Mouse (Mus musculus) cortical plate, adult 2 months (tissue): ENCODE data around the gene Emilin1. TPM values are rescaled to one million over a fixed set of nuclear protein-coding genes. Genes with fewer than 3 reads are reported as not detected.

Source experiments
- H3K27ac ChIP-seq: fragments of 200-500 bp; 2 replicates; pipeline ENCODE4 v1.5.1; 2012; ENCODE audit warnings: low read length, control low read depth, inconsistent platforms; ENCODE audit not compliant: insufficient read depth
- H3K4me1 ChIP-seq: fragments of 200-500 bp; 2 replicates; pipeline ENCODE4 v1.6.1; 2011; ENCODE audit warnings: low read length; ENCODE audit not compliant: control insufficient read depth, insufficient read depth
- H3K4me3 ChIP-seq: fragments of 200-500 bp; 2 replicates; pipeline ENCODE4 v1.5.1; 2011; ENCODE audit warnings: mild to moderate bottlenecking, low read length, control low read depth; ENCODE audit not compliant: insufficient read depth
- CTCF ChIP-seq: fragments of 200-500 bp; IDR thresholded peaks from 2 replicates; pipeline ENCODE4 v1.5.1; 2011; ENCODE audit warnings: mild to moderate bottlenecking, control low read depth, low read length; ENCODE audit not compliant: insufficient read depth; ENCODE audit errors: extremely low read depth
- POLR2A ChIP-seq: fragments of 200-500 bp; IDR thresholded peaks from 2 replicates; pipeline ENCODE4 v1.6.1; 2011; ENCODE audit warnings: mild to moderate bottlenecking, low read length, control low read depth; ENCODE audit not compliant: insufficient read depth; ENCODE audit errors: extremely low read depth
- polyA plus RNA-seq: library from polyadenylated mRNA; depleted of rRNA; stranded (reverse); fragments of >200 nt; gene quantifications from 2 replicates; pipeline ENCODE4 v1.2.3, GENCODE M21; 2012

Emilin1 gene
- polyA plus RNA-seq, 1 experiment: 3.1 TPM

DNA sequence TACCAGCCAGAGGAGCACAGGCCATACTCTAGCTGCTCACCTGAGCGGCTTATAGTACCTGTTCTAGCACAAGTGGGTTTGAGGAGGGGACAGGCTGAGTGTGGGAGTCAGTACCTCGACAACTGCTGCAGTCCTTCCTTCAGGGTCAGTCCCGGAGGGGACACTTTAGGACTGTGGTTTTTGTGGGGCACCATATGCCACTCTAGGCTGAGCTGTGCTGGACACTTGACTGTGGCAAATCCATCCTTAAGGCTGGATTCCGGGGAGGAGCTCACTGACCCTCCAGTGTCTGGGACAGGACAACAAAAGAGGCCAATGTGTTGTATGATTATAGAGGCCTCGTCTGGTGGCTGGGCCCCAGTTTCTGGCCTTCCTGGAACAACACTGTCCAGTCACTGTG is 39.3 kb downstream of the Emilin1 start:
- H3K4me1 ChIP-seq: peaks cover 4% of the 10 kb centered on the region
- H3K27ac ChIP-seq: no peak overlapping the region
- H3K4me3 ChIP-seq: no peak overlapping the region
- TF ChIP-seq POLR2A: no peak
- TF ChIP-seq CTCF: no peak

DNA sequence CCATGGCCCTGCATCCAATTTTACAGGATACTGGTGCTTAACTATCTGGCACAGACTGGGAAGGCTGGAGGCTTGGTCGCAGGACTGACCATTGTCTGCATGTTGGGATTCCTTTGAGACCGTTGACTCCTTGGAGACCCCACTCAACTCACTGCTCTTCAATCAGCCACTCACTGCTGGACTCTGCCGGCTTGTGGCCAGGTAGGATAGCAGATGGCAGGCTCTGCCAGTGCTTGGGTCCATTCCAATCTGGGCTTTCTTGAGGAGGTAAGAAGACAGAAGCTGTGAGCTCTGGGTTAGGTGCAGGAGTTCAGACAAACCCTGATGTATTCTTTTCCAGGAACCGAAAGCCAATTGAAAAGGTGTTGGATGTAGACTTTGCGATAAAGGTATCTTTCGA is 40.9 kb downstream of the Emilin1 start:
- H3K4me1 ChIP-seq: peaks cover 16% of the 10 kb centered on the region
- no peak overlapping the region for H3K27ac ChIP-seq
- no peak overlapping the region for H3K4me3 ChIP-seq
- TF ChIP-seq CTCF: no peak
- no peak for TF ChIP-seq POLR2A

- Histone ChIP-seq H3K4me3 (no peak overlapping the region), H3K4me1 (peaks cover 16% of the 10 kb centered on the region), H3K27ac (no peak overlapping the region)
- peak; percentile 50; the same call in 1 of the 2 replicates for TF ChIP-seq POLR2A
- TF ChIP-seq CTCF: no peak
These were observed 41.4 kb downstream of the Emilin1 start for GRCm38 (mm10) chr5:30954556-30954955.

GRCm38 (mm10) chr5:30955751-30956150 is 42.5 kb downstream of the Emilin1 start:
- Histone ChIP-seq H3K4me3 (no peak overlapping the region), H3K27ac (no peak overlapping the region), H3K4me1 (peaks cover 16% of the 10 kb centered on the region)
- TF ChIP-seq POLR2A (no peak), CTCF (no peak)

DNA sequence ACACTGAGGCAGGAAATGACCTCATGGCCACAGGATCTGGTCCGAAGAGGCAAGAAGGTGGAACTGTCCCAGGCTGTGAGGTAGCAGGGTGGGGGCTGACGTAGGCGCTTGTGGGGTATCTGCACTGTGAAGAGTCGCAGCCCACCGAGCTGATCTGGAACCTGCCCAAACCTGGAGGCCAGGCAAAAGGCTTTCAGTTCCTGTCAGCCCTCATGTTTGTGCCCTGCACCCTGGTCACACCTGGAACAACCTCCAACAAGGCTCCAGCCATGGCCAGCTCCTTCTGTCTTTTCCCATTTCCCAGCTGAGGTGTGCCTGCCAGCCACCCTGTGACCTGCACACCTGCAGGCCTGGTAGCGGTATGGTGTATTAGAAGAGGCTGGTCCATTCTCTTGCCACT is 44.7 kb downstream of the Emilin1 start:
- Histone ChIP-seq H3K4me3 (no peak overlapping the region), H3K4me1 (peaks cover 14% of the 10 kb centered on the region), H3K27ac (no peak overlapping the region)
- TF ChIP-seq POLR2A (no peak), CTCF (no peak)

DNA sequence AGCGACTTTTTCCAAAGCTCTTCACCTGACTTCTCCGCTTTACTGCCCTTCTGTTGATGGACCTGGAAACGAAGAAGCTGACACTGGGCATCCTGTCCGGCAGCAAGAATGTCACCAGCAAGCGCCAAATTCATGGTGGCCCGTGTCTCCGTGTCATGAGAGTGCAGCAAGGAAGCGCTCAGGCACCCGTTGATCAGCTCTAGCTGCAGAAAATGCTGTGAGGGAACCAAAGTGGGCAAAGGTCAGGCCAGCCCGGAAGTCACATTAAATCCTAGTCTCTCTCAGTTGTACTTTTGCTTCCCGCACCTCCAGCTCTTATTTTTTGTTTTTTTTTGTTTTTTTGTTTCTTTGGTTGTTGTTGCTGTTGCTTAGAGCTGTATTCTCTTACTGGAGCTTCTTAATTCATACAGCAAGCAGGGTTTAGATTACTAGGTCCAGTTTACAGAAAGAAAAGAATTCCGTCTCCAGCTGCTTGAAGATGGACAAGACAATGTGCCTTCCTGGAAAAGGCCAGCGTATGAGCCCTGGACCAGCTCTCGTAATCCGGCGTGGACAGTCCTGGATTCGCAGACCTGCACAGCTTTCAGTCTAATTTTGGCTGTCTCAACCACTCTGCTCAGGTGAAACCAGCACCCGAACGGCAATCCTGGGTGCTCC is 46.1 kb downstream of the Emilin1 start:
- TF ChIP-seq POLR2A (no peak), CTCF (no peak)
- peaks cover 14% of the 10 kb centered on the region for H3K4me1 ChIP-seq
- peak overlapping the region; percentile 92 for H3K4me3 ChIP-seq
- peak overlapping the region; percentile 36; the same call in 1 of the 2 replicates for H3K27ac ChIP-seq

DNA sequence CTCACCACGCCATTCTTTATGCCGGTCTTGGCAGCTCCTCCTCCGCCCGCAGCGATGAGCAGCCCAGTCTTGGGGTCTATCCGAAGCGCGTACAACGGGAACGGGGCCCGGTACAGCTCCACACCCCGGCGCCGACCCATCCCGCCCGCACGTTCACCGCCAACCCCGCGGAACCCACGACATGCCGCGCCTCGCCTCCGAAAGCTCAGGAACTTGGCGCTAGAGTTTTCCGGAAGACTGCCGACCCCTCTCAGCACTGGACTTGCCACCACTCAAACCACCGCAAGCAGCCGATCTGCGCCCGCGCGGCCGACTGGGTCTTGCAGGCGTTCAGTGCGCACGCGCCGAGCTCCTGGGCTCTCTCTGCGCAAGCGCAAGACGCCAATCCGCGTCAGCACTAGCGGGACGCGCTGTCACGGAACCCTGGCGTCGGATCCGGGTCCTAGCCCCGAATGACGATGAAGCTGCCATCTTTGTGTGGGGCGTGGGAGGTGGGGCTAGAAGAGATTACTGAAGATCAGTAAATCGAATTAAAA is 46.8 kb downstream of the Emilin1 start, which contains the start of gene Preb:
Preb (minus strand) TSS at position 396 of the 536 bp plus-strand sequence.
- TF ChIP-seq POLR2A (peak; percentile 89), CTCF (no peak)
- peak within 1 kb of the TSS; percentile 49; the same call in 1 of the 2 replicates for H3K27ac ChIP-seq
- H3K4me3 ChIP-seq: peak within 1 kb of the TSS; percentile 92
- peaks cover 14% of the 10 kb centered on the region for H3K4me1 ChIP-seq

DNA sequence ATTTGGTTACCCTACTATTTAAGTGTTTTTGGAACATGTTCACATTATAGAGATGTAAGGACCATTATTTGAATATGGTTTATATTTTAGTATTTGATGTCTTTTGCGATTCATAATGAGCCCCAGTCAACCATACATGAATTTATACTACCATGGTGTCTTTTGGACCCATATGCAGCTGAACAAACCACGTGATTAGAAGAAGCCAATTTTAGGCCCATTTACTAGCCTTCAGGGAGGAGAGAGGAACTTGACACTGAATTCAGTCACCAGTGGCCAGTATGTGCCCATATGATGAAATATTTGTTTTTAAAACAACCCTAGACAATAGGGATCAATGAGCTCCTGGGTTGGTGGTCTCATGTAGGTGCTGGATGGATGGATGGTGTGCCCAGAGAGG is 47.6 kb downstream of the Emilin1 start:
- TF ChIP-seq POLR2A: no peak
- no peak for TF ChIP-seq CTCF
- Histone ChIP-seq H3K4me3 (no peak overlapping the region; the same call in 1 of the 2 replicates), H3K27ac (no peak overlapping the region), H3K4me1 (peaks cover 14% of the 10 kb centered on the region)

DNA sequence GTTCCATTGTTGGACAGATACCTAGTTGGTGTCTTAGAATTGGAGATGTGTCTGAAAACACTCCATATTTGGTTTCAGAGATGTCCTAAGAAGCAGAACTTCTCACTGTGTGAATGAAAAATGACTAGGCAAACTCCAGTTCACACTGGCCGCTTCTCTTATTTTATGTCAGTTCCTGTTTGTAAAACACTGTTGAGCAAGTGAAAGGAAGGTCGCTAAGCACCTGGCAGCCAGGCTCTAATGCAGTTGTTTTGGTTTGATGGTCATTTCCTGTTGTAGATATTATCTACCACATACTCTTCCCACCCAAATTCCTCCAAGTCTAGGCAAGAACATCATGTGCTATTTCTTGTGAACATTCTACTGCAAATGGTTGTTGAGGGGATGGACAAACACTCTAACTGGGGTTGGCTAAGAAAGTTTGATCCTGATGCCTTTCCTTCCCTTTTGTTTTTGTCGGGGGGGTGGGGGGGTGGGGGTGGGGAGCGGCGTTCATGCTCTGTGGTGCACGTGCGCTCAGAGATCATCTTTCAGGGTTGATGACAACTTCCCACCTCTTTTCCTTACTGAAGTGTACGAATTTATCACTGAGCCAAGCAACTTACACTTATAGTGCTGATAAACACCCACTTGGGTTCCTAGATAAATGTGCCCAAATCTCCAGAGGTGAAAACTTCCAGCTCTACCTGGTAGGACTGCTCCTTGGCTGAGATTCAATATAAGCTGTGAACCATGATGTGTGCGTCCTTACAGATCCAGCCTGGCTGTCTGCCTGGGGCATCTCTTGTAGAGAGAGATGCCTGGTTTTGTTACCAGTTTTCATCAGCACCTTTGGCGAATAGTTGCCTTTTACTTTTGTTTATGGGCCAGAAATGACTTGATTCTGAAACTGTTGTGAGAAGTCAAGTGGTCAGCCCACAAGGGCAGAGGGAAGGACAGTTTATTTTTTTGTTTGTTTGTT is 48.6 kb downstream of the Emilin1 start:
- Histone ChIP-seq H3K27ac (no peak overlapping the region), H3K4me3 (no peak overlapping the region), H3K4me1 (peaks cover 14% of the 10 kb centered on the region)
- TF ChIP-seq POLR2A (no peak), CTCF (no peak)

DNA sequence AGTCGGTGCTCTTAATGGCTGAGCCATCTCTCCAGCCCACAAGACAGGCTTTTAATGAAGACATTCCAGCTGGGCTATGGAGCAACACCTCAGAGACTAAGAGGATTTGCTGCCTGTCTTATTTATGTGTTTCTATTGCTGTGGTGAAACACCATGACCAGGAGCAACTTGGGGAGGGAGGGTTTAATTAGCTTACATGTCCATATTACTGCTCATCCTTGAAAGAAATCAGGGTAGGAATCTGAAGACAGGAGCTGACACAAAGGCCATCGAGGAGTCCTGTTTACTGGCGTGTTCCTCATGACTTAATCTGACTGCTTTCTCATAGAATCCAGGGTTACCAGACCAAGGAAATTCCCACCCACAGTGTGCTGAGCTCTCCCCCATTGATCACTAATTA is 50.7 kb downstream of the Emilin1 start:
- TF ChIP-seq POLR2A (no peak), CTCF (no peak)
- peaks cover 6% of the 10 kb centered on the region for H3K4me1 ChIP-seq

DNA sequence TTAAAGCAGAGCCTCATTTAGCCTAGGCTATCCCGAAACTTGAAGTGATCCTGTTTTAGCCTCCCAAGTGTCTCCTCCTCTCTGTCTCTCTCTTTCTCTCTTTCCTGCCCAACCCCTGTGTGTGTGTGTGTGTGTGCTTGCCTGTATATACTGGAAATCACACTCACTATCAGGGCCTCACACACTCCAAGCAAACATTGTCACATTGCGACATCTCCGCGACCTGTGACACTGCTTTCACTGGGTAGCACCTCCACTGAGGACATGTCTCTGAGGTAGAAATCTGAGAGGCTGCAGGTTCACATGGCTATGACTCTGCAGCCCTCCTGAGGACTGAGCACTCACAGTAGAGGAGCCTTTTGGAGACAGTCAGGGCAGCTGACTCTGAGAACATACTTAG is 53.0 kb downstream of the Emilin1 start:
- Histone ChIP-seq H3K27ac (no peak overlapping the region), H3K4me1 (peaks cover 3% of the 10 kb centered on the region; the same call in 1 of the 2 replicates), H3K4me3 (no peak overlapping the region)
- TF ChIP-seq CTCF: no peak

More for the DNA sequence above, 50.7 kb downstream of the Emilin1 start:
- Histone ChIP-seq H3K4me3 (no peak overlapping the region), H3K27ac (no peak overlapping the region)
